Mouse (Mus musculus) thymus, adult 2 months (tissue): ENCODE data around the gene Kndc1. TPM values are rescaled to one million over a fixed set of nuclear protein-coding genes. Genes with fewer than 3 reads are reported as not detected.

ENCODE experiments used
- DNase-seq: peaks from one replicate; pipeline ENCODE4 v3.0.0; 2021
- H3K27ac ChIP-seq: fragments of 200-500 bp; 2 replicates; pipeline ENCODE4 v1.5.1; 2012; ENCODE audit warnings: low read length, control low read depth; ENCODE audit not compliant: control insufficient read depth, insufficient read depth
- H3K27me3 ChIP-seq: fragments of 200-500 bp; 2 replicates; pipeline ENCODE4 v1.6.1; 2012; ENCODE audit warnings: mild to moderate bottlenecking, low read length, moderate library complexity, mixed read lengths; ENCODE audit not compliant: control insufficient read depth, insufficient read depth
- H3K36me3 ChIP-seq: fragments of 200-500 bp; 2 replicates; pipeline ENCODE4 v1.6.1; 2012; ENCODE audit warnings: mild to moderate bottlenecking, low read length, moderate library complexity; ENCODE audit not compliant: control insufficient read depth, insufficient read depth
- H3K4me1 ChIP-seq: fragments of 200-500 bp; replicated peaks from 2 replicates; pipeline ENCODE4 v1.6.1; 2012; ENCODE audit warnings: low read length; ENCODE audit not compliant: control insufficient read depth, insufficient read depth
- H3K4me3 ChIP-seq: fragments of 200-500 bp; 2 replicates; pipeline ENCODE4 v1.5.1; 2012; ENCODE audit warnings: mild to moderate bottlenecking, low read length, control low read depth, moderate library complexity; ENCODE audit not compliant: control insufficient read depth, insufficient read depth
- CTCF ChIP-seq: fragments of 200-500 bp; IDR thresholded peaks from 2 replicates; pipeline ENCODE4 v1.5.1; 2012; ENCODE audit warnings: mild to moderate bottlenecking, control low read depth, low read length, moderate library complexity, borderline replicate concordance; ENCODE audit not compliant: control insufficient read depth, poor library complexity, insufficient read depth; ENCODE audit errors: extremely low read depth
- POLR2A ChIP-seq: fragments of 200-500 bp; IDR thresholded peaks from 2 replicates; pipeline ENCODE4 v1.6.1; 2012; ENCODE audit warnings: mild to moderate bottlenecking, low read length, control low read depth, moderate library complexity; ENCODE audit not compliant: control insufficient read depth, poor library complexity, insufficient read depth; ENCODE audit errors: extremely low read depth
- WGBS: fragments of 180-500 bp; shearing (Covaris S2); methylation state at CpG from one replicate; pipeline ENCODE4 v1.1.7; 2018; 5-methylcytosine and 5-hydroxymethylcytosine counted together
- polyA plus RNA-seq: library from polyadenylated mRNA; depleted of rRNA; stranded (reverse); fragments of >200 nt; gene quantifications from 2 replicates; pipeline ENCODE4 v1.2.3, GENCODE M21; 2012; rRNA removed

Kndc1 gene
- polyA plus RNA-seq: 3.6 and 4.8 TPM in 2 replicates

GRCm38 (mm10) chr7:139894655-139895557 is at the start of gene Kndc1:
Gene Kndc1 (plus strand): TSS chr7:139894696.
- 7% methylated on average over 50 of the region's 50 CpGs for WGBS
- no peak for DNase-seq

DNA sequence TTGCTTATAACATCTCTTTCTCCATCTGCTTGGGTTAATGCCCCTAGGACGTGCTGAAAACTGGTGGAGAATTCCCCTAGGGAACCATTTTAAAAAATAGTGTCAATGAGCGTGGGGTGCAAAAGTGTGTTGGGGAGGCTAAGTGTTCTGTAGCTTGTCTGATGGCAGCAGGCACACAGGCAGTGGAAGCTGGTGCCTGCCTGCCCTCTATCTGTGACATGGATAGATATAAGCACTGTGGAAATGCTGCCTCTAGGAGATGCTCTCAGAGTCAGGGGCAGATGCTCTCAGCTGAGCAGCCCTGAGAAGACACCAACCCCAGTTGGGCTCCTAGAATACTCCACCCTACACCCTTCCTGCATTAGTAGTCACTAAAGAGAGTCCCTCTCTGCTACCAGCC is 49.4 kb upstream of the Kndc1 start:
- H3K27ac ChIP-seq: no peak overlapping the region

More at GRCm38 (mm10) chr7:139894655-139895557, at the start of gene Kndc1:
- Histone ChIP-seq H3K36me3 (no peaks in the 10 kb centered on the region), H3K27me3 (no peaks in the 10 kb centered on the region), H3K4me1 (no peaks in the 10 kb centered on the region), H3K4me3 (no peak within 1 kb of the TSS), H3K27ac (no peak within 1 kb of the TSS)
- TF ChIP-seq CTCF: no peak
- no peak for TF ChIP-seq POLR2A

GRCm38 (mm10) chr7:139850152-139850551 is 44.3 kb upstream of the Kndc1 start:
- no peaks in the 10 kb centered on the region for H3K27me3 ChIP-seq
- no peak for DNase-seq
- 39% methylated on average over 6 of the region's 6 CpGs for WGBS
- H3K27ac ChIP-seq: no peak overlapping the region
- H3K4me1 ChIP-seq: no peaks in the 10 kb centered on the region
- TF ChIP-seq CTCF (no peak), POLR2A (no peak)
- no peak overlapping the region for H3K4me3 ChIP-seq
- H3K36me3 ChIP-seq: no peaks in the 10 kb centered on the region

More for the DNA sequence above, 49.4 kb upstream of the Kndc1 start:
- Histone ChIP-seq H3K4me3 (no peak overlapping the region), H3K27me3 (no peaks in the 10 kb centered on the region), H3K36me3 (no peaks in the 10 kb centered on the region), H3K4me1 (no peaks in the 10 kb centered on the region)
- DNase-seq: no peak
- TF ChIP-seq CTCF (no peak), POLR2A (no peak)
- WGBS: 88% methylated on average over 2 of the region's 2 CpGs

GRCm38 (mm10) chr7:139850677-139851076 is 43.8 kb upstream of the Kndc1 start:
- H3K4me3 ChIP-seq: no peak overlapping the region
- H3K27me3 ChIP-seq: no peaks in the 10 kb centered on the region
- no peak for DNase-seq
- no peaks in the 10 kb centered on the region for H3K4me1 ChIP-seq
- no peaks in the 10 kb centered on the region for H3K36me3 ChIP-seq
- 85% methylated on average over 5 of the region's 5 CpGs for WGBS
- TF ChIP-seq POLR2A: no peak
- TF ChIP-seq CTCF: no peak
- H3K27ac ChIP-seq: no peak overlapping the region

- DNase-seq: no peak
- Histone ChIP-seq H3K27ac (no peak overlapping the region), H3K36me3 (no peaks in the 10 kb centered on the region), H3K4me1 (no peaks in the 10 kb centered on the region), H3K27me3 (no peaks in the 10 kb centered on the region), H3K4me3 (no peak overlapping the region)
- WGBS: 79% methylated on average over 6 of the region's 6 CpGs
- TF ChIP-seq POLR2A: no peak
- TF ChIP-seq CTCF: no peak
Observed at GRCm38 (mm10) chr7:139851098-139851497, 43.4 kb upstream of the Kndc1 start.

- no peak for DNase-seq
- no peaks in the 10 kb centered on the region for H3K27me3 ChIP-seq
- TF ChIP-seq CTCF (no peak), POLR2A (no peak)
- H3K36me3 ChIP-seq: no peaks in the 10 kb centered on the region
- WGBS: 91% methylated on average over 11 of the region's 11 CpGs
- no peak overlapping the region for H3K27ac ChIP-seq
- H3K4me3 ChIP-seq: no peak overlapping the region
- no peaks in the 10 kb centered on the region for H3K4me1 ChIP-seq
Observed at GRCm38 (mm10) chr7:139855261-139855660, 39.2 kb upstream of the Kndc1 start.

DNA sequence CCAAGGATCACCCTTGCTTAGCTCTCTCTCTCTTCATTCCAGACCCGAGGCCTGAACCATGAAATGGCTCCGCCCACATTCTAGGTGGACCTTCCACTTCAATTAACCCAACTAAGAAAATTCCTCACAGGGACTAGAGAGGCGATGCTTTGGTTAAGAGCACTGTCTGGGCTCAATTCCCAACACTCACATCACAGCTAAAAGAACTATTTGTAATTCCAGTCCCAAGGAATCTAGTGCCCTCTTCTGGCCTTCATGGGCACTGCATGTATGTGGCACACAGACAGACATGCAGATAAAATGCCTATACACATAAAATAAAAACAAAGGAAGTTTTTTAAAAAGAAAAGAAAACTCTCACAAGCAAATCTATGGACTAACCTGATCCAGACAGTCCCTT is 33.1 kb upstream of the Kndc1 start:
- WGBS: 49% methylated on average over 3 of the region's 3 CpGs
- no peak overlapping the region for H3K4me3 ChIP-seq
- no peaks in the 10 kb centered on the region for H3K4me1 ChIP-seq
- no peak overlapping the region for H3K27ac ChIP-seq
- no peaks in the 10 kb centered on the region for H3K27me3 ChIP-seq
- peak; percentile 48 for DNase-seq
- no peaks in the 10 kb centered on the region for H3K36me3 ChIP-seq
- TF ChIP-seq CTCF: no peak
- TF ChIP-seq POLR2A: no peak
